Mouse (Mus musculus): ENCODE data around the gene Trpv4.

The Trpv4 gene

DNA sequence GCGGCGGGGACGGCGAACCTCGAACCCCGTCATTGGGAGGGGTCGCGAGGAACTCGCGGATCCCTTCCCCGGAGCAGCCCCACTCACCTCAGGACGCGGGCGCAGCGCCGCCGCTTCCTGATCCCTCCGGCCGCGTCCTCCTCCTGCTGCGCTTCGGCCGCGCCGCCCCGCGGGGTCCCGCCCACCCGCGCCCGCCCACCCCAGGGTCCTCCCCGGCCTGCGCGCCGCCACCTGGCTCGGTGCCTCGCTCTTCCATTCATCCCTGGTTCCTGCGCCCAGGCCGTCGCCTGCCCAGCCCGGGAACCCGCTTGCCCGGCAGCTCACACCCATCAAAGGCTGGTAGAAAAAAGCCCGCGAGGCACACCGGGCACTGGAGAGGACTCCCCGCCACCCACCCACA, at the start of gene Trpv4:
Gene Trpv4, minus strand, starts transcription at position 167 of the 400 bp plus-strand sequence.
- WGBS: 4% methylated on average over 47 of the region's 47 CpGs

GRCm38 (mm10) chr5:114707265-114708068, 49.2 kb upstream of the Trpv4 start, which contains the start of gene Tchp:
TSS of gene Tchp (plus strand) at chr5:114707760.
- 4% methylated on average over 49 of the region's 49 CpGs for WGBS

GRCm38 (mm10) chr5:114702403-114703392, 44.5 kb upstream of the Trpv4 start:
- 65% methylated on average over 14 of the region's 14 CpGs for WGBS

DNA sequence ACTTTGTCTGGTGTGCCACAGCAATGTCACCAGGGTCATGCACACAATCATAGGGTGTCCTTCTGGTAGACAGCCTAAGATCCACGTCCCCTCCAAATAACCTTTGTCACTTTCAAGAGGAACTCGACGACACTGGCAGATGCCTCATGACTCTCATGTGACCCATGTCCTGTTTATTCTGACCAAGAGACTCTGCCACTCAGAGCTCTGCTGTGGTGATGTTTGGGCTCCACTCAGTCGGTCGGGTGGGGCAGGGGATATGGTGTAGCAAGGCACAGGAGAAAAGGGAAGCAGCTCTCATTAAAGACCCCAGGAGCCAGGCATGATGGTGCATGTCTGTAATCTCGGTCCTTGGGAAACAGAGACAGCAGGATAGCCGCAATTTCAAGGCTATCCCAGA, 40.8 kb upstream of the Trpv4 start:
- 56% methylated on average over 7 of the region's 7 CpGs for WGBS

GRCm38 (mm10) chr5:114698044-114698746, 40.0 kb upstream of the Trpv4 start:
- WGBS: 40% methylated on average over 19 of the region's 19 CpGs

DNA sequence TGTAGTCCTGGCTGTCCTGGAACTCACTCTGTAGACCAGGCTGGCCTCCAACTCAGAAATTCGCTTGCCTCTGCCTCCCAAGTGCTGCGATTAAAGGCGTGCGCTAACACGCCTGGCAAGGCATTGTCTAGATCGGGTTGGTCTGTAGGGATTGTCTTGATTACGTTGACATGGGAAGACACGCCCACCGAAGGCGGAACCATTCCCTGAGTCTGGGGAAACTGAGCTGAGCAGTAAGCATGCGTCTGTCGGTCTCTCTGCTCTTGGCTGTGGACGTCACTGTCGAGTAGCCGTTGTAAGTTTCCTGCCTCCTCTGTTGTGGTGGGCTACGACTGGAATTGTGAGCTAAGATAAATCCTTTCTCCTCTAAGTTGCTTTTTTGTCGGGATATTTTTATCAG, 38.7 kb upstream of the Trpv4 start:
- 90% methylated on average over 17 of the region's 17 CpGs for WGBS

DNA sequence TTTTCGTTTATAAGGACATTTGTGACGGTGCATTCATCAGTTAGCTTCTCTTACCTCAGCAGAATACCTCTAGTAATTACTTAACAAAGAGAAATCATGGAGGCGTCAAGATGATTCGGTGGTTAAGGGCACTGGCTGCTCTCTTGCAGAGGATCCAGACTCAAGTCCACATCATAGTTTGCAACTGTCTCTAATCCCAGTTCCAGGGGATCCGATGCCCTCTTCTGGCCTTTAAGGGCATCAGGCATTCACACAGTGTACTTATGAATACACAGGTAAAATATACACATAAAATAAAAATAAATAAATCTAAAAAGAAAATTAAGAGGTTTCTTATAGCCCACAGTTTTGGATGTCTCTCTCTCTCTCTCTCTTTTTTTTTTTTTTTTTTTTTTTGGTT, 37.6 kb upstream of the Trpv4 start:
- 68% methylated on average over 5 of the region's 5 CpGs for WGBS

DNA sequence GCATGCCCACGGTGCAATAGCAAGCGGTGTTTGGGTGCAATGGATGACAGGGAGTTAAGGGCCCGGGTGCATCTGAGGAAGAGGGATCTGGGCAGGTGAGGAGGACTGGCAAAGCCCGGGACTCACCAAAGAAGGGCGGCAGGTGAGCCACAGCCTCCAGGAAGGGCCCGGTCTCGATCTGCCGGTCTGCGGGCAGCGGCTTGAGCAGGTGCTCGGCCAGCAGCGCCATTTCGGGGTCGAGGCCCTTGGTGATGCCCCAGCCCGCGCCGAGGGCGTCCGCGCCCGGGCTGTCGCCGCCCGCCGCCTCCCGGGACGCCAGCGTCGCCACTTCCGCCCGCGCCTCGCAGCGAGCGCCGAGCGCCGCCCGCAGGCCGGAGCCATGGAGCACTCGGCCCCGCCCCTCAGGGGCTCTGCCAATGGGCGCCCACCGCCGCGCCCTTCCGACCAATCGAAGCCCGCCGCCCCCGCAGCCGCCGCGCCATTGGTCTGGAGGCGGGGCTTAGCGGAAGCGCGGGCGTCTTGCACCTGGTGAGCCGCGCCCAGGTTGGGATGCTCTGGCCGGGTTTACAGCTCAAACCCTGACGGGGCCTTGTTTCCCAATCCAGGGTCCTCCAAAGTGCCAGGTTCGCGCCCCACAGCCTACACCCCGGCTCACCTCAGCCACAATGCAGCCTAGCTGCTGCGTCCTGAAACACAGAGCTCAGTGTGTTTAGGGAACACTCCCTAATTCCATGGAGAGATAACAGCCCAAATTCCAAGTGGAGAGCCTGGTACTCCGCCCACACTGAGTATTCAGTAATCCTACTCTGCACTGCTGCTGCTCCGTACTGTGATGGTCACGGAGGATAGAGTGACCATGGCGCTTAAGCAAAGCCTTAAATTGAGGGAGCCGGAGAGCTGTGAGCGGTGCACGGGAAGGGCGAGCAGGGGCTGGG, 32.7 kb upstream of the Trpv4 start, which contains the start of gene Gltp:
Gene Gltp, minus strand, starts transcription at position 352 of the 935 bp plus-strand sequence.
- WGBS: 5% methylated on average over 70 of the region's 75 CpGs

DNA sequence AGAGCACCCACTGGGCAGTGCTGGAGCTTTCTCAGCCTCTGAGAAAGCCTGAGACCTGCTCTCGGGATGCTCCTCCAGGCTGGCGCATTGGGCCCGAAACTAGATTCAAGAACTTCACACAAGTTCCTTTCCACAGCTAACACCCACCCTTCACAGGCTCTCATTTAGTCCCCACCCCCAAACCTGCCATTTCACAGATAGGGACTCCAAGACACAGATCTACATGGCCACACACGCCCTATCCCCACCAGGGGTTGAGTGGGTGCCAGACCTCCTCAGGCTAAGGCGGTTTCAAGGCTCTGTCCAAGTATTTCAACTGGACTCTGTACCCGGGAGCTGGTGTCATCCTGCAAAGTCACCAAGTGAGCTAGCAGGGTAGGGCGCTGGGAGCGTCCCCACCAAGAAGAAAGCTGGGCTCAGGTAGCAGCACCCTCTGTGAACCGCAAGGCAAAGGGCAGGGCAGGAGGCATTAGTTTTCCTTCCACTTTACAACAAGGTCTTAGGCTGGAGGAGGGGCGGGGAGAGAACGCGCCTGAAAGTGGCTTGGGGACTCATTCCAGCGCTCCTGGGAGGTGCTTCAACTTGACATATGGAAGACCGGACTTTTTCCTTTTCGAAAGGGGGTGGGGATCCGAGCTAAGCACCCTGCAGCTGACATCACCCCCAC, 31.6 kb upstream of the Trpv4 start:
- WGBS: 11% methylated on average over 16 of the region's 16 CpGs

- WGBS: 74% methylated on average over 13 of the region's 13 CpGs
Observed at GRCm38 (mm10) chr5:114688703-114689102, 30.5 kb upstream of the Trpv4 start.

- 84% methylated on average over 7 of the region's 7 CpGs for WGBS
Observed at GRCm38 (mm10) chr5:114686726-114687210, 28.5 kb upstream of the Trpv4 start.

GRCm38 (mm10) chr5:114685986-114686385, 27.8 kb upstream of the Trpv4 start:
- WGBS: 91% methylated on average over 5 of the region's 5 CpGs

DNA sequence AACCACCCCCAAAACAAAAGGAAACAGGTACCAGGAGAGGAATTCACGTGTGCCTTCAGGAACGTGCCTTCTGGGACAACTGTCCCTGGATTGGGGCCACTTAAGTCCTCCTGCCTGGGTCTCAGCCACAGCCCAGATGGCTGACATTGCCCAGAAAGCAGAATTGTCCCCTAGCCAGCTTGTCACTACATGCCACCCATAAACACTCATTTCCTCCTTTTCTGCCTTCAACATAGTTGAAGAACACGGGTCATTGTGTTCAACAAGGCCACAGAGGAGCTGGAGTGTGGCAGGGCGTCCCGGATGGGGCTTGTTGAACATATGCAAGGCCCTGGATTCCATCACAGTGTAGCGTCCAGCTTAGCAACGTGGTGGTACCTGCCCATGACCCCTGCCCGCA, 23.5 kb upstream of the Trpv4 start:
- WGBS: 63% methylated on average over 8 of the region's 8 CpGs

DNA sequence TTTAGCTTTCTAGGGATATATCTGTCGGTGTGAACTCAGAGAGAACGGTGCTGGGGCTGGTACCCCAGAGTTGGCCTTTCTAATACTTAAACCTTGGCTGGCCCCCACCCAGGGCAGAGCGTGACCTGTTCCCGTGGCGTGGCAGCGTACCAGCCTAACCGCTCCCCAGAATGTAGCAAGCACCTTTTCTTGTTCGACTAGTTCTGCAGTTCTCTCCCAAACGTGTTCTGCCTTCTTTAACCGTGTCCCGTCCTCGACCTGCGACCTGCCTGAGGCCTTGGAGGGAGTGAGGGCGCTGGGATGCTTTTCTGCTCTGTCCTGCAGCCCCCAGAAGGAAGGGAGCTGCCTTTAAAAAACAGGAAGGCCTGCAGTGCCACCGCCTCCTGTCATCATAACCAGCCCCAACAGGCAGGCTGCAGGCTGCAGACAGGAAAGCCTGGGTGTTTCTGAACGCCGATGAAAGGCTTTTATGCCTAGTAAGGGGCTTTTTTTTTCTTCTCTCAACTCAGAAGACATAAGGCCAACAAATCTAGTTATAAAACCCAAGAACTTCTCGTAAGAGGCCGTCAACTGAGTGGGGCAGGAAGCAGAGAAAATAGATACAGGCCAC, 22.6 kb upstream of the Trpv4 start:
- 76% methylated on average over 19 of the region's 19 CpGs for WGBS

- 66% methylated on average over 17 of the region's 17 CpGs for WGBS
Observed at GRCm38 (mm10) chr5:114679841-114680591, 21.8 kb upstream of the Trpv4 start.

DNA sequence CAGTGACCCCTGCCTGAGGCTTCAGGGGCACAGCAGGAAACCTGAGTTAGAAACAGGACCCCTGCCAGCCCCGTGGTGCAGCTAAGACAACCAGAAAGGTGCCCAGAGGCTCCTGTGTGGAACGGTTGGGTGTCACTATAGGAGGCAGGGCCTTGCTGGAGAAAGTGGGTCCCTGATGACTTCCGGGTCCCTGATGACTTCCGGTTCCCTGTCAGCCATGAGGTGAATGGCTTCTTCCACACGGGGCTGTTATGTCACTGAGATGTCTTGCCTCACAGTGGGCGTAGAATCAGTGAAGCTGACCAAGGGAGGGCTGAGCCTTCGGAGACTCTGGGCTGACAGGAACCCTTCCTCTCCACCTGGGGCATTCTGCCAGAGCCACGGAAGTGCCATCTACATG, 16.4 kb upstream of the Trpv4 start:
- WGBS: 88% methylated on average over 8 of the region's 8 CpGs

DNA sequence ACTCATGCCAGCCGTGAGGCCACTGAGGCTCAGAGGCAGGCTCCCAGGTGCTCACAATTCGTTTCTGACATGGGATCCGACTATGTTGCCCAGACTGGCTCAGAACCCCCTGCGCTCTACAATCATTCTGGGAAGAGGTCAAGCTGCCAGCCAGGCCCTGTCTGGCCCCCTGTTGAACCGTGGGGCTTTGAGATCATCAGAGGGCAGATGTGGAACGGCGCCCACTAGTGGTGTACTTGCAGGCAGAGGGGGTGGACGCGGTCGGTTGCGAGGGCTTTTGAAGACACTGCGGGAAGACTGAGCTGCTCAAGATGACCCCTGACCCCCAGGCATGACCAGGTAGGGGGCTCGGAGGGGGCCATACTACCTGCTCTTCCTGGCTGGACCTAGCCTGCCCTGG, 14.9 kb upstream of the Trpv4 start:
- WGBS: 89% methylated on average over 13 of the region's 13 CpGs

GRCm38 (mm10) chr5:114669014-114669413, 10.8 kb upstream of the Trpv4 start:
- WGBS: 96% methylated on average over 5 of the region's 5 CpGs
